Comparison of ENCODE assay signal across 13 mouse cellular contexts in genomic region chr11:116241744-116242235, GRCm38 (mm10). TPM values are rescaled to one million over a fixed set of nuclear protein-coding genes. Genes with fewer than 3 reads are reported as not detected.
DNase-seq lines count a peak whose midpoint lies in the region; ATAC-seq lines count a peak whose summit lies in the region.
"Had no signal": no experiment of that assay in that cellular context is flagged by ENCODE, and none has a peak within 500 bp of the region (broad histone marks: within the 10 kb centered on the region; RNA-seq: fewer than 3 reads in every experiment).

No protein-coding gene starts in this region.

- ATAC-seq in limb, embryonic 11.5 days (ENCODE audit: insufficient number of reproducible peaks, low FRiP score, low TSS enrichment, low read depth), result peak; percentile 58
- no peak for ATAC-seq in megakaryocyte, adult 5-6 weeks (ENCODE audit: poor library complexity, severe bottlenecking)
- ATAC-seq: forebrain, postnatal 0 days had no signal

- peak; percentile 36 for DNase-seq in MN1 (ENCODE audit: low spot score)
- DNase-seq in embryo, embryonic 11 days, result peak; percentile 77
- DNase-seq in kidney, adult 18-20 months, result peak; percentile 59
- DNase-seq in limb, embryonic 11.5 days (ENCODE audit: low spot score), result peak; percentile 81
- DNase-seq in lung, postnatal 36 days, result no peak
- no peak for DNase-seq in gastrocnemius, postnatal 14 days
- DNase-seq: forebrain, postnatal 0 days; right cerebral cortex, postnatal 4 days had no signal

- no peaks in the 10 kb centered on the region for H3K9me3 ChIP-seq in limb, embryonic 11.5 days (ENCODE audit: control insufficient read depth, low read length)
- H3K9me3 ChIP-seq: neural tube, embryonic 12.5 days had no signal

- intact Hi-C loops in gastrocnemius, postnatal 14 days (cut with DNase I; ENCODE audit: low total_unique reads), result no loop called here

- H3K27ac ChIP-seq in limb, embryonic 11.5 days (replicated peaks; ENCODE audit: low read depth, low read length), result peak overlapping the region; percentile 78
- H3K27ac ChIP-seq: macrophage; neural tube, embryonic 12.5 days had no signal

- 4% methylated on average over 12 of the region's 12 CpGs for WGBS in limb, embryonic 11.5 days

- H3K4me1 ChIP-seq in limb, embryonic 11.5 days (ENCODE audit: control insufficient read depth, insufficient read depth, low read length), result peaks cover 21% of the 10 kb centered on the region

- H3K4me2 ChIP-seq in limb, embryonic 11.5 days (ENCODE audit: low read depth, severe bottlenecking), result no peak overlapping the region
- H3K4me2 ChIP-seq: neural tube, embryonic 12.5 days had no signal

- no peak overlapping the region for H3K4me3 ChIP-seq in limb, embryonic 11.5 days (ENCODE audit: low read depth, low read length)
- H3K4me3 ChIP-seq: neural tube, embryonic 12.5 days had no signal

- H3K36me3 ChIP-seq in limb, embryonic 11.5 days (ENCODE audit: control insufficient read depth, insufficient read depth, low read length), result peaks cover 12% of the 10 kb centered on the region; the same call in 1 of the 2 replicates

- peak overlapping the region; percentile 18 for H3K9ac ChIP-seq in limb, embryonic 11.5 days (ENCODE audit: low read length)
- H3K9ac ChIP-seq: forebrain, postnatal 0 days; neural tube, embryonic 12.5 days had no signal

- peaks cover 16% of the 10 kb centered on the region for H3K27me3 ChIP-seq in limb, embryonic 11.5 days (ENCODE audit: control insufficient read depth, insufficient read depth, low read length)

RNA-seq across cellular contexts. Expression of gene Evpl, which starts 3.9 kb away (rescaled TPM):
- 1.1 and 1.2 TPM in 2 replicates for polyA plus RNA-seq in limb, embryonic 11.5 days (2014; fragmentation: Nextera tagmentation; extraction: Ambion mirVana)
- under 1 TPM; 0.09 to 0.14 TPM for total RNA-seq in gastrocnemius, postnatal 14 days (2021)
- total RNA-seq in megakaryocyte, adult 5-6 weeks (2015), result 0.11 TPM in 1 of 2 replicates, not detected in the other
- total RNA-seq in megakaryocyte, adult 5-6 weeks (2017), result 0.24 and 0.37 TPM in 2 replicates
- polyA plus RNA-seq: macrophage had no signal

RNA-seq across cellular contexts. Expression of gene Srp68, which starts 32.2 kb away (rescaled TPM):
- 88.2 and 96.9 TPM in 2 replicates for polyA plus RNA-seq in limb, embryonic 11.5 days (2014; fragmentation: Nextera tagmentation; extraction: Ambion mirVana)
- total RNA-seq in gastrocnemius, postnatal 14 days (2021), result 10 to 100 TPM; 68.5 to 69.5 TPM
- total RNA-seq in megakaryocyte, adult 5-6 weeks (2015), result 17.4 and 21.0 TPM in 2 replicates
- total RNA-seq in megakaryocyte, adult 5-6 weeks (2017), result 17.8 and 19.3 TPM in 2 replicates

RNA-seq across cellular contexts. Expression of gene Galr2, which starts 38.9 kb away (rescaled TPM):
- 0.12 and 0.17 TPM in 2 replicates for polyA plus RNA-seq in limb, embryonic 11.5 days (2014; fragmentation: Nextera tagmentation; extraction: Ambion mirVana)
- under 1 TPM; 0.38 to 0.41 TPM for total RNA-seq in gastrocnemius, postnatal 14 days (2021)
- not detected in 2 replicates for total RNA-seq in megakaryocyte, adult 5-6 weeks (2015)
- 0.07 TPM in 1 of 2 replicates, not detected in the other for total RNA-seq in megakaryocyte, adult 5-6 weeks (2017)
- total RNA-seq: common myeloid progenitor, adult 5-6 weeks; forebrain, postnatal 0 days; left cerebral cortex, postnatal 25 days had no signal
- polyA plus RNA-seq: macrophage had no signal

RNA-seq across cellular contexts. Expression of gene Acox1, which starts 42.9 kb away (rescaled TPM):
- polyA plus RNA-seq in limb, embryonic 11.5 days (2014; fragmentation: Nextera tagmentation; extraction: Ambion mirVana), result 19.1 and 19.4 TPM in 2 replicates
- total RNA-seq in gastrocnemius, postnatal 14 days (2021), result 10 to 100 TPM; 43.3 to 49.3 TPM
- 15.1 and 18.3 TPM in 2 replicates for total RNA-seq in megakaryocyte, adult 5-6 weeks (2015)
- total RNA-seq in megakaryocyte, adult 5-6 weeks (2017), result 18.6 and 19.7 TPM in 2 replicates

RNA-seq across cellular contexts. Expression of gene Ten1, which starts 43.1 kb away (rescaled TPM):
- 56.7 and 62.5 TPM in 2 replicates for polyA plus RNA-seq in limb, embryonic 11.5 days (2014; fragmentation: Nextera tagmentation; extraction: Ambion mirVana)
- 10 to 100 TPM; 26.9 to 31.6 TPM for total RNA-seq in gastrocnemius, postnatal 14 days (2021)
- 58.5 and 63.9 TPM in 2 replicates for total RNA-seq in megakaryocyte, adult 5-6 weeks (2015)
- 21.4 and 27.2 TPM in 2 replicates for total RNA-seq in megakaryocyte, adult 5-6 weeks (2017)

Comparison
In these comparisons a context has a peak if more than half of its experiments do, and no peak if none do; other contexts are left out.
1. DNase-seq: peak in MN1 (single experiment), embryo, embryonic 11 days (single experiment), kidney, adult 18-20 months (single experiment) and limb, embryonic 11.5 days (single experiment); none in lung, postnatal 36 days (single experiment) and gastrocnemius, postnatal 14 days (single experiment).